Mouse (Mus musculus) lung, postnatal 0 days (tissue): ENCODE data around the gene Fut8. TPM values are rescaled to one million over a fixed set of nuclear protein-coding genes. Genes with fewer than 3 reads are reported as not detected.

Experiments
- ATAC-seq: fragments of 200-750 bp; cut with Nextera tagmentation; 2 replicates; pipeline ENCODE4 v1.8.0; 2017; ENCODE audit warnings: moderate library complexity
- DNase-seq: peaks from one replicate; pipeline ENCODE4 v3.0.0-alpha.2; 2016; ENCODE audit warnings: low spot score
- H3K27ac ChIP-seq: fragments of 300-500 bp; sonication (generic); 2 replicates; pipeline ENCODE4 v1.5.1; 2014; ENCODE audit warnings: antibody characterized with exemption, mild to moderate bottlenecking, low read length, mixed read lengths
- H3K27me3 ChIP-seq: fragments of 300-500 bp; sonication (generic); replicated peaks from 2 replicates; pipeline ENCODE4 v1.6.1; 2014; ENCODE audit warnings: low read length, mixed read lengths; ENCODE audit not compliant: insufficient read depth
- H3K36me3 ChIP-seq: fragments of 300-500 bp; sonication (generic); 2 replicates; pipeline ENCODE4 v1.6.1; 2014; ENCODE audit warnings: low read length, mixed read lengths; ENCODE audit not compliant: insufficient read depth
- H3K4me1 ChIP-seq: fragments of 300-500 bp; sonication (generic); 2 replicates; pipeline ENCODE4 v1.6.1; 2014; ENCODE audit warnings: antibody characterized with exemption, low read depth, low read length, mixed read lengths; ENCODE audit not compliant: insufficient read depth
- H3K4me2 ChIP-seq: fragments of 300-500 bp; sonication (generic); replicated peaks from 2 replicates; pipeline ENCODE4 v1.6.1; 2014; ENCODE audit warnings: low read depth, mild to moderate bottlenecking, low read length, moderate library complexity, mixed read lengths
- H3K4me3 ChIP-seq: fragments of 300-500 bp; sonication (generic); 2 replicates; pipeline ENCODE4 v1.5.1; 2014; ENCODE audit warnings: low read depth, low read length
- H3K9ac ChIP-seq: fragments of 300-500 bp; sonication (generic); replicated peaks from 2 replicates; pipeline ENCODE4 v1.6.1; 2014; ENCODE audit warnings: low read depth, mild to moderate bottlenecking
- H3K9me3 ChIP-seq: fragments of 300-500 bp; sonication (generic); 2 replicates; pipeline ENCODE4 v1.6.1; 2016; ENCODE audit warnings: low read length, mixed read lengths
- CTCF ChIP-seq: IDR thresholded peaks from 2 replicates; pipeline ENCODE4 v1.5.1; 2016; ENCODE audit warnings: antibody characterized with exemption, mild to moderate bottlenecking
- EP300 ChIP-seq: IDR thresholded peaks from 2 replicates; pipeline ENCODE4 v1.6.1; 2016; ENCODE audit warnings: antibody characterized with exemption, mild to moderate bottlenecking, control low read depth
- WGBS: fragments of 180-500 bp; shearing (Covaris S2); extraction: QIAGEN DNeasy Blood & Tissue Kit; methylation state at CpG from one replicate; pipeline ENCODE4 v1.1.7; 2014; 5-methylcytosine and 5-hydroxymethylcytosine counted together
- polyA plus RNA-seq: library from polyadenylated mRNA; unstranded; fragments of >200 nt; fragmentation: Nextera tagmentation; extraction: Ambion mirVana; gene quantifications from 2 replicates; pipeline ENCODE4 v1.2.1, GENCODE M21; 2015

The Fut8 gene
- polyA plus RNA-seq, 1 experiment from 2014 or later: 31.4 TPM

DNA sequence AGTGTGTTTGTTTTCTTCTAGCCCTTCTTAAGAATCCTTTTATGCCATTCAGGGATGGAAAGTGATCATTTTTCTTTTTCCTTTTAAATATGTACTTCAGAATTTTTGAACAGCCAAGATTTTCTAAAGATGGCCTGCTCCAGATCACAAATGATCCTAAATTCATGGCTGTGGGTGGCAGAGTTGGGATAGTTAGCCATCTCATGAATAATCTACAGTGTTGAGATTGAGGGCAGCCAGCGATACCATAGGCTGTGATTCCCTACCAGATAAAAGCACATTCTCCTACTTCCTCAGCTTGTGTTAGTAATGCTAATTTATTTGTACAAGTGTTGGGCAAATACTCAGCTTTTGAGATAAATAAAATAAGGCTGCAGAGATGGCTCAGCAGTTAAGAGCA, 228.3 kb downstream of the Fut8 start:
- Histone ChIP-seq H3K36me3 (no peaks in the 10 kb centered on the region), H3K4me2 (no peak overlapping the region), H3K9ac (no peak overlapping the region), H3K27ac (no peak overlapping the region), H3K4me3 (no peak overlapping the region), H3K4me1 (no peaks in the 10 kb centered on the region), H3K9me3 (no peaks in the 10 kb centered on the region), H3K27me3 (no peaks in the 10 kb centered on the region)
- ATAC-seq (no peak), DNase-seq (no peak)
- 87% methylated on average over 1 of the region's 1 CpGs for WGBS
- TF ChIP-seq CTCF (no peak), EP300 (no peak)

DNA sequence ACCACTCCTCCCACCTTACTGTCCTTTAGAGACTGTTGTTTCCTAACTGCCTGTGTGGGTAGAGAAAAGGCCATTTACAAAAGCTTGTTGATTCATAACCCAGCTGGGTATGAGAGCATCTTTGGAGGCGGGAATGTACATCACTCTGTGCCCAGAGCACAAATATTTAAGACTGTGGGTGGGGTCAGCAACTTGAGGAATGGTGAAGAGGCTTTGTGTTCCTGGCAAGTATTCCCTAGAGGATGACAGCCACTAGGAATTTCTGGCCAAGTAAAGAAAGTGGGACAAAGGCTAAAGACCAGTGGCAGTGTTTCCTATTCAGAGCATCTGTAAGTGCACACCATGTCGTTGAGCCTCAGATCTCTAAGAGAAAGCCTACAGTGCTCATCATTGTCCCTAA, 242.0 kb downstream of the Fut8 start:
- H3K27me3 ChIP-seq: no peaks in the 10 kb centered on the region
- no peaks in the 10 kb centered on the region for H3K36me3 ChIP-seq
- H3K9me3 ChIP-seq: no peaks in the 10 kb centered on the region
- H3K4me3 ChIP-seq: no peak overlapping the region
- no peak overlapping the region for H3K4me2 ChIP-seq
- H3K27ac ChIP-seq: no peak overlapping the region
- ATAC-seq: 0 out of 2 replicates have a peak, but pooled peaks have one; percentile 19
- WGBS: 64% methylated on average over 2 of the region's 2 CpGs
- no peaks in the 10 kb centered on the region for H3K4me1 ChIP-seq
- DNase-seq: peak; percentile 12
- TF ChIP-seq CTCF (no peak), EP300 (no peak)
- no peak overlapping the region for H3K9ac ChIP-seq

DNA sequence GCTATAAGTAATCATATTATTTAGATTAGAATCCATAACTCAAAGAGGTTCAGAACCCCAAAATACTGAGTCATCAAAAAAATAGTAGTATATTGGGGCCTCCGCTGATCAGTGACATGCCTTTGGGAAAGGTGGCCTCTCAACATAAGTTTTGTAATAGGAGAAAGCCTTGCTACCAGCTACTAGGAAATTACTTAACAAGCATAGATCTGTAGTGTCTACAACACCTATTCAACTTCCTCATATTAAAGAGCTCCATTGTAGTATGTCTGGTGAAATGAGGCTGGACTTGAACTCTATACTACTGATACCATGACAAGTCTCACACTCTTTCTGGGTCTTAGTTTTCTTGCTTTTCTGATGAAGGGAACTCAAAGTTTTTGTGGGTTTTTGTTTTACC, 243.2 kb downstream of the Fut8 start:
- Histone ChIP-seq H3K36me3 (no peaks in the 10 kb centered on the region), H3K9me3 (no peaks in the 10 kb centered on the region), H3K4me1 (no peaks in the 10 kb centered on the region), H3K27ac (no peak overlapping the region), H3K27me3 (no peaks in the 10 kb centered on the region), H3K4me2 (no peak overlapping the region), H3K9ac (no peak overlapping the region), H3K4me3 (no peak overlapping the region)
- TF ChIP-seq CTCF (no peak), EP300 (no peak)
- DNase-seq (no peak), ATAC-seq (no peak)
- WGBS: 100% methylated on average over 1 of the region's 1 CpGs

DNA sequence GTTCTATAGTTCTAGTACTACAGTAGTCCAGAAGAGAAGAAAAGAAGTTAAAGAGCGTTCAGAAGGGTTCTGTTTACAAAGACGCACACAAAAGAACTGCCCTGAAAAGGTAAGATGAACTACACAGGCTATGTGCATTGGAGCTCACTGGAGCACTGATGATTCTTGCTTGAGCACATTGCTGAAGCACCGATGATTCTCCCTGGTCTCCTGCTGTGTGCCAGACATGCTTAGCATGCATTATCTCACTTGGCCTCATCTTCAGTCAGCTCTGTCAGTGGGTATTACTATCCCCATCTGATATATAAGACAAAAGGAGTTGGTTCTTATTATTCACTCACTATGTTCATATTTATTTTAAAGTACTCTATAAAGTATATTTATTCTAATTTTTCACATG, 243.9 kb downstream of the Fut8 start:
- Histone ChIP-seq H3K9me3 (no peaks in the 10 kb centered on the region), H3K36me3 (no peaks in the 10 kb centered on the region), H3K4me1 (no peaks in the 10 kb centered on the region), H3K4me3 (no peak overlapping the region), H3K9ac (no peak overlapping the region), H3K4me2 (no peak overlapping the region), H3K27me3 (no peaks in the 10 kb centered on the region), H3K27ac (no peak overlapping the region)
- no peak for DNase-seq
- TF ChIP-seq EP300 (no peak), CTCF (no peak)
- 77% methylated on average over 3 of the region's 3 CpGs for WGBS
- ATAC-seq: no peak

DNA sequence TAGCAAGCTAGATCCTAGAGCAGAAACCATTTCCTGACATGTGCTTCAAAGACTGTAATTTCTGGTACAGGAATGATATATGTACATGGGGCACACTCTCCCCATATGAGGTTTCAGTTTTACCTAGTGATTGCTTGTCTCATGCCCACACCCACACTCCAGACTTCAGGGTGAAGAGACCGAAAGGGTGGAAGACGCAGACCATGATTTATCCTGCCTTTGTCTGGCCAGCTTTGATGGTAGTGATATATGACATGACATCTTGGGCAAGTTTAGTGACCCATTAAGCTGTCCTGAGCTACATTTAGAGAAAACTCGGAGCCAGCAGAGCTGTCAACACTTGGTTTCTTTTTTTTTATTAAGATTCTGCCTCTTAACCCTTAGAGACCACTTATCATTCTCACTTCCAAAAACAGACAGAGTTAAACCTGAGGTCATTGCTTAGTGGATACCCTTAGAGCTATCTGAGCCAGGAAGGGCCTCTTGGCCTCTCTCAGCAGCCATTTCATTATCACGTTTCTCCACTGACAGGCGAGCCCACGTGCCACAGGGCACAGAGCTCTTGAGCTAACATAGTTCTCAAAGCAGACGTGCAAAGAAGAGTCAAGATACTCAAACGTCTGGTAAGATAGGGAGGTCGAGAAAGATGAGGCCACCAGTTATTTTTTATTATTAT, 245.4 kb downstream of the Fut8 start:
- TF ChIP-seq EP300 (no peak), CTCF (no peak)
- no peaks in the 10 kb centered on the region for H3K27me3 ChIP-seq
- no peak overlapping the region for H3K4me2 ChIP-seq
- H3K9ac ChIP-seq: no peak overlapping the region
- no peaks in the 10 kb centered on the region for H3K9me3 ChIP-seq
- no peaks in the 10 kb centered on the region for H3K4me1 ChIP-seq
- H3K4me3 ChIP-seq: no peak overlapping the region
- no peak overlapping the region for H3K27ac ChIP-seq
- no peak for DNase-seq
- H3K36me3 ChIP-seq: no peaks in the 10 kb centered on the region
- WGBS: 17% methylated on average over 9 of the region's 9 CpGs
- no peak for ATAC-seq

DNA sequence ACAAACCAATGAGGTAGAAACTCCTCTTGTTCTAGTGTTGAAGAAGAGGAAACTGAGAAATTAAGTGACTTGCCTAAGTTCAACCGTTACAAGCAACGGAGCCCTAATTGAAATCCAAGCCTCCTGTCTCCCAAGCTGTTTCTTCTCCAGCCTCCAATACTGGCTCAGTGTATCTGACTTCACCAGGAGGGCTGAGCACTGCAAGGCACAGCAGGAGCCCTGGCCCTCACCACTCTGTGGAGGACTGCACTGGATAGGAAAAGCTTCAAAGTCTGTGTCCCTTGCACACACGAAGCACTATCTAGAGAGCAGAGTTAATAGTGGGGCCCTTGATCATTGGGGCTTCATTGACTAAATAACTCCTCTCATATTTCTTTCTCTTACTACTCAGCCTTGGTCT, 246.8 kb downstream of the Fut8 start:
- Histone ChIP-seq H3K36me3 (no peaks in the 10 kb centered on the region), H3K4me1 (no peaks in the 10 kb centered on the region), H3K9me3 (no peaks in the 10 kb centered on the region), H3K27ac (no peak overlapping the region), H3K27me3 (no peaks in the 10 kb centered on the region), H3K4me3 (no peak overlapping the region), H3K9ac (no peak overlapping the region), H3K4me2 (no peak overlapping the region)
- no peak for DNase-seq
- TF ChIP-seq CTCF (no peak), EP300 (no peak)
- WGBS: 66% methylated on average over 3 of the region's 3 CpGs
- ATAC-seq: no peak

DNA sequence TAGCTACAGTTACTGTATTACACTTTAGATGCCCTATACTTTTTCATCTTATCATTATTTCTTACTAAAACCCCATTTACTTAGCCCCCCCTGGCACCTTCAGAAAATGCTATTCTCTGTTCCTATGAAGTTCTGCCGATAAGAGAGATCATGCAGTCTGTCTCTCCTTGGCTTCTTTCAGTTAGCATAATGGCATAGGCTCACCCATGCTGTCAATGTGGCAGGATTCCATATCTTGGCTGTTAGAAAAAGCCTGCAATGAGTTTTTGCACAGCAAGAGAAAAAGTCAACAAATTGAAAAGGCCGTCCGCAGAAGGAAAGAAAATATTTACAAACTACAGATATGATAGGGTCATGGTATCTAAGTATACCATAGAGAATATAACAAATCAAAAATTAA, 253.6 kb downstream of the Fut8 start:
- ATAC-seq: no peak
- H3K4me1 ChIP-seq: no peaks in the 10 kb centered on the region
- H3K27ac ChIP-seq: no peak overlapping the region
- H3K9ac ChIP-seq: no peak overlapping the region
- H3K36me3 ChIP-seq: no peaks in the 10 kb centered on the region
- H3K4me3 ChIP-seq: no peak overlapping the region
- no peak for TF ChIP-seq CTCF
- no peak for TF ChIP-seq EP300
- H3K27me3 ChIP-seq: no peaks in the 10 kb centered on the region
- no peak for DNase-seq
- no peak overlapping the region for H3K4me2 ChIP-seq
- H3K9me3 ChIP-seq: no peaks in the 10 kb centered on the region
- 59% methylated on average over 3 of the region's 3 CpGs for WGBS
